Mouse (Mus musculus) forebrain, embryonic 12.5 days (tissue): Measurements from ENCODE around the gene Olfr205. TPM values are rescaled to one million over a fixed set of nuclear protein-coding genes. Genes with fewer than 3 reads are reported as not detected.
"Not testable (repeated sequence)": the region's sequence is repeated elsewhere in the genome, so short reads cannot be mapped to it uniquely, and the experiment has no call there.

ENCODE experiments used
- ATAC-seq: fragments of 200-750 bp; cut with Nextera tagmentation; 2 replicates; pipeline ENCODE4 v1.8.0; 2017; ENCODE audit warnings: moderate TSS enrichment; ENCODE audit not compliant: low FRiP score
- H3K27ac ChIP-seq: fragments of 300-500 bp; sonication (generic); 2 replicates; pipeline ENCODE4 v1.5.1; 2016; ENCODE audit warnings: mild to moderate bottlenecking
- H3K27me3 ChIP-seq: fragments of 300-500 bp; sonication (generic); 2 replicates; pipeline ENCODE4 v1.6.1; 2016; ENCODE audit warnings: mild to moderate bottlenecking
- H3K36me3 ChIP-seq: fragments of 300-500 bp; sonication (generic); replicated peaks from 2 replicates; pipeline ENCODE4 v1.6.1; 2016; ENCODE audit warnings: mild to moderate bottlenecking
- H3K4me1 ChIP-seq: fragments of 300-500 bp; sonication (generic); 2 replicates; pipeline ENCODE4 v1.6.1; 2016
- H3K4me2 ChIP-seq: fragments of 300-500 bp; sonication (generic); 2 replicates; pipeline ENCODE4 v1.6.1; 2016; ENCODE audit warnings: mild to moderate bottlenecking, moderate library complexity
- H3K4me3 ChIP-seq: fragments of 300-500 bp; sonication (generic); replicated peaks from 2 replicates; pipeline ENCODE4 v1.5.1; 2016; ENCODE audit warnings: mild to moderate bottlenecking
- H3K9ac ChIP-seq: fragments of 300-500 bp; sonication (generic); 2 replicates; pipeline ENCODE4 v1.6.1; 2016; ENCODE audit warnings: mild to moderate bottlenecking
- H3K9me3 ChIP-seq: fragments of 300-500 bp; sonication (generic); 2 replicates; pipeline ENCODE4 v1.6.1; 2016
- WGBS: fragments of 180-500 bp; shearing (Covaris S2); methylation state at CpG from one replicate; pipeline ENCODE4 v1.1.7; 2016; 5-methylcytosine and 5-hydroxymethylcytosine counted together
- polyA plus RNA-seq: library from polyadenylated mRNA; unstranded; fragments of >200 nt; fragmentation: Nextera tagmentation; extraction: Ambion mirVana; gene quantifications from 2 replicates; pipeline ENCODE4 v1.2.1, GENCODE M21; 2016

The Olfr205 gene
- not detected in 2 replicates for polyA plus RNA-seq

DNA sequence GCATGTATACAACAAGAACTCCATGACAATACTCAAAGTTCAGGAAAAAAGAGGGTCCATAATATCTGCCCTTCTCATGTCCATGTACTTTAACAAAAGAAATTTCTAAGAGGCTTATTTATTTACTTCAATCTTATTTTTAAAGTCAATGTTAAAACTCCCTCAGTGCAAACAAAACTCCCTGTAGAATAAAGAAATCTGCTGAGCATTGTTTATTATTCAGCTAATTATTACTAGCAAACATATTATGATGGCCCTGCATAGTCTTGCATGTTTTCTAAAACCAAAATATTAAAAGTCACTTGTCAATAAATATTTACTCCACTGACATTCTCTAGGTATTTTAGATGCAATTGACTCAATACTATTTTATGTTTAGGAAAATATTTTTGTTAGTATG is at the start of gene Olfr205:
TSS of gene Olfr205 (minus strand) at position 101 of the 400 bp plus-strand sequence.
- Histone ChIP-seq H3K36me3 (no peaks in the 10 kb centered on the region), H3K4me3 (no peak within 1 kb of the TSS), H3K27me3 (no peaks in the 10 kb centered on the region), H3K4me2 (no peak within 1 kb of the TSS), H3K27ac (no peak within 1 kb of the TSS), H3K9me3 (0 out of 2 replicates have a peak, but pooled peaks cover 4% of the 10 kb centered on the region), H3K4me1 (no peaks in the 10 kb centered on the region), H3K9ac (no peak within 1 kb of the TSS)
- ATAC-seq: no peak

DNA sequence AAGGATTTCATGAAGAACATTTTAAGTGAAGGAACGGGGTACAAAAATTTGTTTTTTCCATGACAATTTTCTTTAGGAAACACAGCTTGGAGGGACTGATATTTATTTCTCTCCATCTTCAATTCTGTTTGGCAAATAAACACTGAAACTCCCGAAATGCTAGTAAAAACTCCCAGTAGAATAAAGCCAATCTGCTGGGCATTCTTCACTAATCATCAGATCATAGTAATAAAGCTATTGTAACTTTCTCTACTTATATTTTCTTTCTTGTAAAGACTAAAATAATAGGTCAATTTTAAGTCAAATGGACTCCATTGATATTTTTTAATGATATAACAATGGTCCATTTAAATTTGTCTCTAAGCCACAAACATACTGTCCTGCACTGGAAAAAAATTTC is 33.0 kb upstream of the Olfr205 start, which contains the start of gene Olfr209:
TSS of gene Olfr209 (minus strand) at position 101 of the 400 bp plus-strand sequence.
- Histone ChIP-seq H3K9ac (no peak within 1 kb of the TSS), H3K4me3 (no peak within 1 kb of the TSS), H3K36me3 (no peaks in the 10 kb centered on the region), H3K4me2 (no peak within 1 kb of the TSS), H3K4me1 (no peaks in the 10 kb centered on the region), H3K9me3 (no peaks in the 10 kb centered on the region), H3K27ac (no peak within 1 kb of the TSS), H3K27me3 (no peaks in the 10 kb centered on the region)
- 85% methylated on average over 2 of the region's 2 CpGs for WGBS
- no peak for ATAC-seq

DNA sequence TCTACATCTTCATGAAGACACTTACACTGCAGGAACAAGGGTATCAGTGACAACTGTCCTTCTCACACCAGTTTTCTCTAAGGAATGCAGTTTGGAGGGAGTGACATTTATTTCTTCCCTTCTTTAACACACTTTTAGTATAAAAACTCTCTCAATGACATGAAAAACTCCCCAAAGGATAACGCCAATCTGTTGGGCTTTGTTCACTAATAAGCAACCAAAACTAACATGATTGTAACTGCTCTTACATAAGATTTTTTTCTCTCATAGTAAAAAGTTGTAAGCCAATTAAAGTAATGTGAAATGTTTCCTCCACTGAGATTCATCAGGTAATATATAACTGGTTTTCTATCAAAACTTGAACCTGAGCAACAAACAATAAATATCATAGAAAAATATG is 18.2 kb upstream of the Olfr205 start, which contains the start of gene Olfr206:
TSS of gene Olfr206 (minus strand) at position 101 of the 400 bp plus-strand sequence.
- no peak within 1 kb of the TSS for H3K9ac ChIP-seq
- no peaks in the 10 kb centered on the region for H3K4me1 ChIP-seq
- H3K27ac ChIP-seq: no peak within 1 kb of the TSS
- ATAC-seq: no peak
- H3K9me3 ChIP-seq: no peaks in the 10 kb centered on the region
- H3K4me3 ChIP-seq: no peak within 1 kb of the TSS
- no peak within 1 kb of the TSS for H3K4me2 ChIP-seq
- H3K36me3 ChIP-seq: no peaks in the 10 kb centered on the region
- H3K27me3 ChIP-seq: no peaks in the 10 kb centered on the region
- 87% methylated on average over 1 of the region's 1 CpGs for WGBS

DNA sequence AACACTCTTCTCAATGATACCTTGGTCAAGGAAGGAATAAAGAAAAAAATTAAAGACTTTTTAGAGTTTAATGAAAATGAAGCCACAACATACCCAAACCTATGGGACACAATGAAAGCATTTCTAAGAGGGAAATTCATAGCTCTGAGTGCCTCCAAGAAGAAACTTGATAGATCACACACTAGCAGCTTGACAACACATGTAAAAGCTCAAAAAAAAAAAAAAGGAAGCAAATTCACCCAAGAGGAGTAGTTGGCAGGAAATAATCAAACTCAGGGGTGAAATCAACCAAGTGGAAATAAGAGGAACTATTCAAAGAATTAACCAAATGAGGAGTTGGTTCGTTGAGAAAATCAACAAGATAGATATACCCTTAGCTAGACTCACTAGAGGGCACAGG is 7.7 kb downstream of the Olfr205 start:
- H3K9ac ChIP-seq, H3K4me2 ChIP-seq, H3K4me1 ChIP-seq, H3K4me3 ChIP-seq, H3K27ac ChIP-seq, H3K9me3 ChIP-seq, H3K36me3 ChIP-seq, ATAC-seq, H3K27me3 ChIP-seq: not testable (repeated sequence)
- 45% methylated on average over 1 of the region's 1 CpGs for WGBS

DNA sequence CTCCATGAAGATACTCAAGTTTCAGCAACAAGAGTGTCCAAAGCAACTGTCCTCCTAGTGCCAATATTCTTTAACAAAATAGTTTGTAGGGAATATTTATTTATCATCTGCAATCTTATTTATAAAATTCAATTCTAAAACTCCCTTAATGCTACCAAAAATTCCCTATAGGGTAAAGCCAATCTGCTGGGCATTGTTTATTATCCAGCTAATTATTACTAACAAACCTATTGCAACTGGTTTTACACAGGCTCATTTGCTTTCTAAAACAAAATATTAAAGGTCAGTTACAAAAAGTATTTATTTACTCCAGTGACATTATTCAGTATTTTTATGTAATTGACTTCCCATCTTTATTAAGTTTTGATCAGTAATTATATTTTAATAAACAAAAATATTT is 12.8 kb downstream of the Olfr205 start, which contains the start of gene Olfr204:
TSS of gene Olfr204 (minus strand) at position 101 of the 400 bp plus-strand sequence.
- no peak within 1 kb of the TSS for H3K27ac ChIP-seq
- H3K4me1 ChIP-seq: no peaks in the 10 kb centered on the region
- H3K4me2 ChIP-seq: no peak within 1 kb of the TSS
- H3K4me3 ChIP-seq: no peak within 1 kb of the TSS
- no peaks in the 10 kb centered on the region for H3K36me3 ChIP-seq
- no peak for ATAC-seq
- H3K9ac ChIP-seq: no peak within 1 kb of the TSS
- H3K27me3 ChIP-seq: no peaks in the 10 kb centered on the region
- no peaks in the 10 kb centered on the region for H3K9me3 ChIP-seq

DNA sequence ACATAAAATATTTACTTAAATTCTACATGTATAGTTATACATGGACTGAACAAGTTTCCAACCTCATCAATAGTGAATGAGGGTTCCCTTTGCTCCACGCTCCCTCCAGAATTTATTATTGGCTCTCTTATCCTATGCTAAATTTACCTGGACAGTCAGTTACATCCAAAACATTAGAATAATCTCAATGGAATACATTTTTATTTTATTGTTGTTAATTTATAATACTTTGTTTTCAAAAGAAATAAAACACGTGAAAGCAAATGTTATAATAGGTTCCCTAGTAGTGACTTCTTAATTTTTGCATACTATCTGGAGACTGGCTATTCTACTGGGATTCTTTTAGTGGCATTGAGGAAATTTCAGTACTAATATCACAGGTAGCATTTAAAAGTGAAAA is 32.4 kb downstream of the Olfr205 start, which contains the start of gene Olfr203:
TSS of gene Olfr203 (plus strand) at position 301 of the 400 bp plus-strand sequence.
- H3K27ac ChIP-seq: no peak within 1 kb of the TSS
- no peaks in the 10 kb centered on the region for H3K27me3 ChIP-seq
- no peak within 1 kb of the TSS for H3K4me3 ChIP-seq
- H3K36me3 ChIP-seq: no peaks in the 10 kb centered on the region
- no peaks in the 10 kb centered on the region for H3K4me1 ChIP-seq
- no peak within 1 kb of the TSS for H3K4me2 ChIP-seq
- 78% methylated on average over 2 of the region's 2 CpGs for WGBS
- no peak within 1 kb of the TSS for H3K9ac ChIP-seq
- no peak for ATAC-seq
- H3K9me3 ChIP-seq: no peaks in the 10 kb centered on the region

DNA sequence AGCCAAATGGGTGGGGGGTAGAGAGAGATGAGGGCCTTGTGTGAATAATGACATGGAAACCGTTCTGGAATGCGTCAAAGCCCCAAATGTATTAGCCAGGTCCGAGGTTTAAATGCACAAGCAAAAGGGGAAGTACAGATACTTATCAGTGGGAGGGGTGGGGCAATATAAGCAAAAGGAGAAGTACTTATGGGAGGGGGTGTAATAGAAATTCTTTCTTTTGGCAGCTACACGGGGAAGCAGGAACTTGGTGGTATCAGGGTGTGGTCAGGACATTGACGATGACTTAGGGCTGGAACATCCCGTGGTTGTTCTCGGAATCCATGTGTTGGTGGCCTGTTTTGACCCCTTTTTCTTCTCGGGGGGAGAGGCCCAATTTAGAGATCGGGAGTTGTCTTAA is 43.4 kb downstream of the Olfr205 start:
- H3K9me3 ChIP-seq, H3K27ac ChIP-seq, ATAC-seq, H3K4me3 ChIP-seq, H3K36me3 ChIP-seq, H3K4me2 ChIP-seq, H3K9ac ChIP-seq, H3K4me1 ChIP-seq, H3K27me3 ChIP-seq: not testable (repeated sequence)
- 86% methylated on average over 9 of the region's 9 CpGs for WGBS

DNA sequence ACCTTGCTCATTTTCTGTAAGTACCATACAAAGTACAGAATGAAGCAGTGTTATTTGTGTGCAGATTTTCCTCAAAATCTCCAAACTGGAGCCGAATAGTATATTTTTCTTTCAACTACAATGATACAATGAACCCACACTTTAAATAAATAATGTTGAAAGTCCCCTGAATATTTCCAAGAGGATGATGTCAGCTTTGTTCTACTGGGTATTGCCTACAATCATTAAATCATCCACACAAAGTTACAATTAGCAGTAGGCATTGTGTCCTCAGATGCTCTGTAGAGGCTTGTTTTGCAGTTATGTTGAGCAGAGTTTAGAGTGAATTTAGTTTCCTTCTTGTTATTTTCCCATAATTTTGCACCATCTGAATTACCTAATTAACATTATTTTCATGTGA is 44.2 kb downstream of the Olfr205 start, which contains the start of gene Olfr202:
TSS of gene Olfr202 (minus strand) at position 101 of the 400 bp plus-strand sequence.
- no peak within 1 kb of the TSS for H3K4me3 ChIP-seq
- no peaks in the 10 kb centered on the region for H3K27me3 ChIP-seq
- no peak within 1 kb of the TSS for H3K27ac ChIP-seq
- no peaks in the 10 kb centered on the region for H3K4me1 ChIP-seq
- no peak within 1 kb of the TSS for H3K4me2 ChIP-seq
- H3K36me3 ChIP-seq: no peaks in the 10 kb centered on the region
- ATAC-seq: no peak
- H3K9me3 ChIP-seq: no peaks in the 10 kb centered on the region
- WGBS: 85% methylated on average over 1 of the region's 1 CpGs
- no peak within 1 kb of the TSS for H3K9ac ChIP-seq

DNA sequence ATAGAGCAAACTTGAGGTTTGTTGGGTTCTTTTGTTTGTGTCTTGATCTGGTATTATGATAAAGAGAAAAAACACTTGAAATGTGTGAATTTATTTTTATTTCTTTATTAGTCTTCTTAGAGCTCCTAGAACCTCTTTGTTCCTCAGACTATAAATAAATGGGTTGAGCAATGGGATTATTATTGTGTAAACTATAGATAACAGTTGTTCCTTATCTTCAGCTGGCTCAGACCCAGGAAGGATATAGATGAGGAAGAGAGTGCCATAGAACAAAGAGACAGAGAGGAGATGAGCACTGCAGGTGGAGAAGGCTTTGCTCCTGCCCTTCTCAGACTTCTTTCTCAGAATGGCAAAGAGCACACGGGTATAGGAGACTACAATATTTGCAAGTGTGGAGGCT is 47.5 kb downstream of the Olfr205 start:
- Histone ChIP-seq H3K9ac (no peak overlapping the region), H3K27me3 (no peaks in the 10 kb centered on the region), H3K9me3 (no peaks in the 10 kb centered on the region), H3K36me3 (no peaks in the 10 kb centered on the region), H3K4me1 (no peaks in the 10 kb centered on the region), H3K4me3 (no peak overlapping the region), H3K27ac (no peak overlapping the region), H3K4me2 (no peak overlapping the region)
- ATAC-seq: no peak
- 64% methylated on average over 1 of the region's 1 CpGs for WGBS

DNA sequence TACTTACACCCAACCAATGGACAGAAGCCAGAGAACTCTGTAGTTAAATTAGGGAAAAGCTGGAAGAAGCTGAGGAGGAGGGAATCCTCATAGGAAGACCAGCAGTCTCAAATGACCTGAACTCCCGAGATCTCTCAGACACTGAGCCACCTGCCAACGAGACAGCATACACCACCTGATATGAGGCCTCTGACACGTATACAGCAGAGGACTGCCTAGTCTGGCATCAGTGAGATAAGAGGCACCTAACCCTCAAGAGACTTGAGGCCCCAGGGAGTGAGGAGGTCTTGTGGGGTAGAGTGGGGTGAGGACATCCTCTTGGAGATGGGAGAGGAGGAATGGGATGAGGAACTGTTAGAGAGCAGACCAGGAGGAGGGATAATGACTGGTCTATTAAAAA is 50.4 kb downstream of the Olfr205 start:
- Histone ChIP-seq H3K27ac (no peak overlapping the region), H3K9me3 (no peaks in the 10 kb centered on the region), H3K4me2 (no peak overlapping the region), H3K4me3 (no peak overlapping the region), H3K9ac (no peak overlapping the region), H3K36me3 (no peaks in the 10 kb centered on the region), H3K27me3 (no peaks in the 10 kb centered on the region), H3K4me1 (no peaks in the 10 kb centered on the region)
- no peak for ATAC-seq
- 80% methylated on average over 3 of the region's 3 CpGs for WGBS

Other genes starting within 250 kb of the Olfr205 start
- not detected in 2 replicates for gene Olfr191, start 241.3 kb downstream of the Olfr205 start, polyA plus RNA-seq
- gene Olfr193, start 219.3 kb downstream of the Olfr205 start, polyA plus RNA-seq: not detected in 2 replicates
- gene Olfr194, start 210.1 kb downstream of the Olfr205 start, polyA plus RNA-seq: not detected in 2 replicates
- gene Olfr195, start 184.1 kb downstream of the Olfr205 start, polyA plus RNA-seq: not detected in 2 replicates
- gene Olfr196, start 160.7 kb downstream of the Olfr205 start, polyA plus RNA-seq: not detected in 2 replicates
- not detected in 2 replicates for gene Olfr198, start 127.6 kb downstream of the Olfr205 start, polyA plus RNA-seq
- not detected in 2 replicates for gene Olfr199, start 111.4 kb downstream of the Olfr205 start, polyA plus RNA-seq
- gene Olfr201, start 58.5 kb downstream of the Olfr205 start, polyA plus RNA-seq: not detected in 2 replicates
- gene Olfr202, start 44.3 kb downstream of the Olfr205 start, polyA plus RNA-seq: not detected in 2 replicates
- gene Olfr203, start 32.3 kb downstream of the Olfr205 start, polyA plus RNA-seq: not detected in 2 replicates
- not detected in 2 replicates for gene Olfr204, start 12.9 kb downstream of the Olfr205 start, polyA plus RNA-seq
- not detected in 2 replicates for gene Olfr206, start 18.1 kb upstream of the Olfr205 start, polyA plus RNA-seq
- not detected in 2 replicates for gene Olfr209, start 32.9 kb upstream of the Olfr205 start, polyA plus RNA-seq
- gene Gabrr3, start 76.2 kb upstream of the Olfr205 start, polyA plus RNA-seq: 0.04 TPM in 1 of 2 replicates, not detected in the other
- gene Riox2, start 140.6 kb upstream of the Olfr205 start, polyA plus RNA-seq: 23.7 and 24.3 TPM in 2 replicates